Mouse (Mus musculus) kidney, embryonic 14.5 days (tissue): ENCODE measurements around the gene Zfp239. TPM values are rescaled to one million over a fixed set of nuclear protein-coding genes. Genes with fewer than 3 reads are reported as not detected.

ENCODE experiments used
- ATAC-seq: fragments of 200-750 bp; cut with Nextera tagmentation; 2 replicates; pipeline ENCODE4 v1.8.0; 2017; ENCODE audit warnings: moderate number of reproducible peaks, mild to moderate bottlenecking, moderate TSS enrichment, moderate library complexity; ENCODE audit not compliant: low FRiP score, low TSS enrichment
- H3K27ac ChIP-seq: fragments of 300-500 bp; sonication (generic); 2 replicates; pipeline ENCODE4 v1.5.1; 2014; ENCODE audit warnings: low read depth, mild to moderate bottlenecking, low read length, moderate library complexity, mixed read lengths
- H3K27me3 ChIP-seq: fragments of 300-500 bp; sonication (generic); 2 replicates; pipeline ENCODE4 v1.6.1; 2014; ENCODE audit warnings: mild to moderate bottlenecking, low read length; ENCODE audit not compliant: control insufficient read depth, insufficient read depth
- H3K36me3 ChIP-seq: fragments of 300-500 bp; sonication (generic); 2 replicates; pipeline ENCODE4 v1.6.1; 2014; ENCODE audit warnings: low read length, mixed read lengths; ENCODE audit not compliant: control insufficient read depth, insufficient read depth
- H3K4me1 ChIP-seq: fragments of 300-500 bp; sonication (generic); 2 replicates; pipeline ENCODE4 v1.6.1; 2014; ENCODE audit warnings: low read length, mixed read lengths; ENCODE audit not compliant: control insufficient read depth, insufficient read depth
- H3K4me2 ChIP-seq: fragments of 300-500 bp; sonication (generic); replicated peaks from 2 replicates; pipeline ENCODE4 v1.6.1; 2014; ENCODE audit warnings: low read depth, mild to moderate bottlenecking, low read length
- H3K4me3 ChIP-seq: fragments of 300-500 bp; sonication (generic); 2 replicates; pipeline ENCODE4 v1.5.1; 2014; ENCODE audit warnings: mild to moderate bottlenecking, low read length
- H3K9ac ChIP-seq: fragments of 300-500 bp; sonication (generic); 2 replicates; pipeline ENCODE4 v1.6.1; 2014; ENCODE audit warnings: low read depth, mild to moderate bottlenecking, low read length, moderate library complexity
- H3K9me3 ChIP-seq: fragments of 300-500 bp; sonication (generic); 2 replicates; pipeline ENCODE4 v1.6.1; 2016; ENCODE audit warnings: low read length; ENCODE audit not compliant: control insufficient read depth
- WGBS: fragments of 180-500 bp; shearing (Covaris S2); extraction: QIAGEN DNeasy Blood & Tissue Kit; methylation state at CpG from one replicate; pipeline ENCODE4 v1.1.7; 2014; 5-methylcytosine and 5-hydroxymethylcytosine counted together
- polyA plus RNA-seq: library from polyadenylated mRNA; unstranded; fragments of >200 nt; fragmentation: Nextera tagmentation; extraction: Ambion mirVana; gene quantifications from 2 replicates; pipeline ENCODE4 v1.2.1, GENCODE M21; 2014

Gene Zfp239
- polyA plus RNA-seq, 1 experiment from 2014 or later = 10.0 TPM

GRCm38 (mm10) chr6:117888032-117888431 lies 26.1 kb downstream of the Zfp239 start:
- WGBS = 39% methylated on average over 1 of the region's 1 CpGs
- Histone ChIP-seq H3K4me2 (no peak overlapping the region), H3K4me3 (no peak overlapping the region), H3K27me3 (no peaks in the 10 kb centered on the region), H3K4me1 (no peaks in the 10 kb centered on the region), H3K9me3 (no peaks in the 10 kb centered on the region), H3K27ac (no peak overlapping the region), H3K9ac (no peak overlapping the region), H3K36me3 (no peaks in the 10 kb centered on the region)
- ATAC-seq = no peak

GRCm38 (mm10) chr6:117888642-117889096 lies 26.8 kb downstream of the Zfp239 start:
- H3K27me3 ChIP-seq = no peaks in the 10 kb centered on the region
- H3K27ac ChIP-seq = no peak overlapping the region
- WGBS = 65% methylated on average over 2 of the region's 2 CpGs

GRCm38 (mm10) chr6:117890257-117890656 lies 28.4 kb downstream of the Zfp239 start:
- no peak overlapping the region for H3K4me3 ChIP-seq
- WGBS = 84% methylated on average over 6 of the region's 6 CpGs

More at GRCm38 (mm10) chr6:117888642-117889096, 26.8 kb downstream of the Zfp239 start:
- Histone ChIP-seq H3K4me2 (no peak overlapping the region), H3K4me1 (no peaks in the 10 kb centered on the region), H3K36me3 (no peaks in the 10 kb centered on the region), H3K9ac (no peak overlapping the region), H3K4me3 (no peak overlapping the region), H3K9me3 (no peaks in the 10 kb centered on the region)
- no peak for ATAC-seq

GRCm38 (mm10) chr6:117891369-117892160 lies 29.7 kb downstream of the Zfp239 start:
- H3K4me1 ChIP-seq = no peaks in the 10 kb centered on the region
- no peaks in the 10 kb centered on the region for H3K27me3 ChIP-seq
- no peaks in the 10 kb centered on the region for H3K36me3 ChIP-seq
- no peak overlapping the region for H3K4me2 ChIP-seq
- WGBS = 62% methylated on average over 14 of the region's 14 CpGs
- H3K9me3 ChIP-seq = no peaks in the 10 kb centered on the region
- no peak overlapping the region for H3K9ac ChIP-seq
- H3K4me3 ChIP-seq = no peak overlapping the region
- no peak overlapping the region for H3K27ac ChIP-seq
- ATAC-seq = no peak

More at GRCm38 (mm10) chr6:117890257-117890656, 28.4 kb downstream of the Zfp239 start:
- Histone ChIP-seq H3K9ac (no peak overlapping the region), H3K27ac (no peak overlapping the region), H3K9me3 (no peaks in the 10 kb centered on the region), H3K27me3 (no peaks in the 10 kb centered on the region), H3K4me1 (no peaks in the 10 kb centered on the region), H3K4me2 (no peak overlapping the region), H3K36me3 (no peaks in the 10 kb centered on the region)
- no peak for ATAC-seq

GRCm38 (mm10) chr6:117892386-117892785 lies 30.5 kb downstream of the Zfp239 start:
- Histone ChIP-seq H3K27me3 (no peaks in the 10 kb centered on the region), H3K9me3 (no peaks in the 10 kb centered on the region), H3K27ac (no peak overlapping the region), H3K36me3 (no peaks in the 10 kb centered on the region), H3K4me2 (no peak overlapping the region), H3K9ac (no peak overlapping the region), H3K4me3 (no peak overlapping the region), H3K4me1 (no peaks in the 10 kb centered on the region)
- no peak for ATAC-seq
- 65% methylated on average over 3 of the region's 3 CpGs for WGBS

- Histone ChIP-seq H3K27me3 (no peaks in the 10 kb centered on the region), H3K27ac (no peak overlapping the region), H3K4me3 (no peak overlapping the region), H3K36me3 (no peaks in the 10 kb centered on the region), H3K4me1 (no peaks in the 10 kb centered on the region), H3K9ac (no peak overlapping the region), H3K9me3 (no peaks in the 10 kb centered on the region), H3K4me2 (no peak overlapping the region)
- WGBS = 89% methylated on average over 2 of the region's 2 CpGs
- ATAC-seq = no peak
These were observed 31.5 kb downstream of the Zfp239 start for GRCm38 (mm10) chr6:117893435-117893834.

- no peak overlapping the region for H3K9ac ChIP-seq
- 75% methylated on average over 5 of the region's 5 CpGs for WGBS
These were observed 35.9 kb downstream of the Zfp239 start for GRCm38 (mm10) chr6:117897800-117898199.

GRCm38 (mm10) chr6:117900126-117901080 lies 38.5 kb downstream of the Zfp239 start, which contains the start of gene Hnrnpf:
TSS of gene Hnrnpf (plus strand) at chr6:117900324.
- H3K36me3 ChIP-seq = no peaks in the 10 kb centered on the region
- H3K27ac ChIP-seq = peak within 1 kb of the TSS; percentile 17; the same call in 1 of the 2 replicates
- H3K4me3 ChIP-seq = no peak within 1 kb of the TSS
- H3K9me3 ChIP-seq = no peaks in the 10 kb centered on the region
- WGBS = 69% methylated on average over 17 of the region's 17 CpGs
- H3K9ac ChIP-seq = no peak within 1 kb of the TSS
- no peak for ATAC-seq
- H3K27me3 ChIP-seq = no peaks in the 10 kb centered on the region
- no peak within 1 kb of the TSS for H3K4me2 ChIP-seq
- peaks cover 6% of the 10 kb centered on the region; the same call in 1 of the 2 replicates for H3K4me1 ChIP-seq

More at GRCm38 (mm10) chr6:117897800-117898199, 35.9 kb downstream of the Zfp239 start:
- Histone ChIP-seq H3K9me3 (no peaks in the 10 kb centered on the region), H3K4me2 (no peak overlapping the region), H3K4me3 (no peak overlapping the region), H3K4me1 (0 out of 2 replicates have a peak, but pooled peaks cover 6% of the 10 kb centered on the region), H3K36me3 (no peaks in the 10 kb centered on the region), H3K27ac (no peak overlapping the region), H3K27me3 (no peaks in the 10 kb centered on the region)
- no peak for ATAC-seq
